Mouse (Mus musculus): ENCODE data around the gene Gm20388. TPM values are rescaled to one million over a fixed set of nuclear protein-coding genes. Genes with fewer than 3 reads are reported as not detected.

The Gm20388 gene
- polyA plus RNA-seq, 1 experiment, result 49.7 TPM

GRCm38 (mm10) chr8:119941471-119941870, 30.8 kb downstream of the Gm20388 start:
- DNase-seq, result no peak
- H3K27me3 ChIP-seq (replicated peaks; ENCODE audit: control insufficient read depth, insufficient read depth, low read length), result no peaks in the 10 kb centered on the region
- no peak for TF ChIP-seq POLR2A (IDR thresholded peaks at IDR 0.05; ENCODE audit: low read depth, low read length)
- TF ChIP-seq CTCF (conservative IDR thresholded peaks at IDR 0.05; ENCODE audit: insufficient read depth, insufficient read length, low read depth, low read length), result no peak
- H3K27ac ChIP-seq (ENCODE audit: insufficient read depth, low read depth, low read length), result no peak overlapping the region
- H3K4me1 ChIP-seq (ENCODE audit: control insufficient read depth, insufficient read depth, low read length), result peaks cover 5% of the 10 kb centered on the region; the same call in 1 of the 2 replicates
- no peak overlapping the region for H3K4me3 ChIP-seq (ENCODE audit: insufficient read depth, low read depth, low read length)
- 0 out of 2 replicates have a peak, but pooled peaks cover 1% of the 10 kb centered on the region for H3K36me3 ChIP-seq (ENCODE audit: control insufficient read depth, insufficient read depth, low read length)
- WGBS, result 93% methylated on average over 18 of the region's 18 CpGs

DNA sequence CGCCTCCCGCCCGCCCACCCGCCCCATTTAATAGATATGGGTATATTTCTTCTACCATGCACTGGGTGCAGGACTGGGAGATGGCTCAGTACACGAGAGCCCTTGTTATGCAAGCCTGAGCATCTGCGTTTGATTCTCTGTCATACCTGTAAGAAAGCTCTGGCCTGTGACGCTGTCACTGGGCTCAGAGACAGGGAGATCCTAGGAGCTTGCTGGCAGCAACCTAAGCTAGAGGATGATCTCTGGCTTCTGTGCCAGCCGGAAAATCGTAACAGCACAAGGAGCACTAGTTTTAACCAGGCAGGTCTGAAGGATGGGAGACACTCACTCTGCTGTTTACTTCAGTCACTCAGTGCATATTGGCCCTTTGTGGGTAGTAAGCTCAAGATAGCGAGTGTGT, 33.0 kb downstream of the Gm20388 start:
- Histone ChIP-seq H3K27me3 (replicated peaks; ENCODE audit: control insufficient read depth, insufficient read depth, low read length) (no peaks in the 10 kb centered on the region), H3K4me3 (ENCODE audit: insufficient read depth, low read depth, low read length) (no peak overlapping the region), H3K4me1 (ENCODE audit: control insufficient read depth, insufficient read depth, low read length) (peaks cover 5% of the 10 kb centered on the region; the same call in 1 of the 2 replicates), H3K36me3 (ENCODE audit: control insufficient read depth, insufficient read depth, low read length) (peaks cover 3% of the 10 kb centered on the region; the same call in 1 of the 2 replicates), H3K27ac (ENCODE audit: insufficient read depth, low read depth, low read length) (no peak overlapping the region; the same call in 1 of the 2 replicates)
- peak; percentile 31 for DNase-seq
- WGBS, result 61% methylated on average over 10 of the region's 10 CpGs
- no peak for TF ChIP-seq CTCF (conservative IDR thresholded peaks at IDR 0.05; ENCODE audit: insufficient read depth, insufficient read length, low read depth, low read length)
- TF ChIP-seq POLR2A (IDR thresholded peaks at IDR 0.05; ENCODE audit: low read depth, low read length), result no peak

DNA sequence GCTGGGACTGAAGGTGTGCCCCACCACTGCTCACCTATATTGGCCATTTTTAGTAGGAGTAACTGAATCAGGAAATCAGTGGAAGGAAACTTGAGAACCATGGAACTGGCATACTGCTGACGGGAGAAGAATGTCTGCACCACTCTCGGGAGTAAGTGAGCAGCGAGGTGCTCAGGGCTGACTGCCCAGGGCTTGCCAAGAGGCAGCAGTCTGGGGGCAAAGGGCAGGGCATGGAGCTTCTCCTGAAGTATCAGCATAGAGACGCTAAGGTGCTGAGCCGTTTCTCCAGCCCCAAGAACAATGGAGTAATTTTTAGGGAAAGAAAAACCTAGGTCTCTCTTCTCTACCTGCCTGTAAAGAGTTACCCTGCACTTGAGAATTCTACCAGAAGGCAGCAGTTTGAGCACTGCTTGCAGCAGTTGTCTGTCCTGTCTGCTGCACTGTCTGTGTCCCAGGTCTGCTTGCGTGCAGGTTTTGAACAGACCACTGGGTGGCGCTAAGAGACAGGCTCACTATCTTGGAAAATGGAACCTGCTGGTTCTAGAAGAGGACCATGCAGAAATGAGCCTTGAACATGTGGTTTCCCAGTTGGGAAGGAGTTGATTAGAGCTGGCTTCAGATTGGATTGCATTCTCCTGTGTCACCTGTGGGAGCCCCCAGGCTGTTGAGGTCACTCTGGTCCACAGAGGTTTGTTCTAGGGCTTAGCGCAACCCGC, 33.6 kb downstream of the Gm20388 start:
- Histone ChIP-seq H3K27me3 (replicated peaks; ENCODE audit: control insufficient read depth, insufficient read depth, low read length) (no peaks in the 10 kb centered on the region), H3K4me1 (ENCODE audit: control insufficient read depth, insufficient read depth, low read length) (peaks cover 5% of the 10 kb centered on the region; the same call in 1 of the 2 replicates), H3K36me3 (ENCODE audit: control insufficient read depth, insufficient read depth, low read length) (peaks cover 4% of the 10 kb centered on the region; the same call in 1 of the 2 replicates), H3K27ac (ENCODE audit: insufficient read depth, low read depth, low read length) (no peak overlapping the region; the same call in 1 of the 2 replicates), H3K4me3 (ENCODE audit: insufficient read depth, low read depth, low read length) (no peak overlapping the region)
- WGBS, result 46% methylated on average over 9 of the region's 9 CpGs
- peak; percentile 89 for DNase-seq
- TF ChIP-seq POLR2A (IDR thresholded peaks at IDR 0.05; ENCODE audit: low read depth, low read length) (no peak), CTCF (conservative IDR thresholded peaks at IDR 0.05; ENCODE audit: insufficient read depth, insufficient read length, low read depth, low read length) (peak; percentile 95)

- Histone ChIP-seq H3K27ac (ENCODE audit: insufficient read depth, low read depth, low read length) (no peak overlapping the region), H3K4me3 (ENCODE audit: insufficient read depth, low read depth, low read length) (no peak overlapping the region), H3K36me3 (ENCODE audit: control insufficient read depth, insufficient read depth, low read length) (peaks cover 2% of the 10 kb centered on the region; the same call in 1 of the 2 replicates), H3K4me1 (ENCODE audit: control insufficient read depth, insufficient read depth, low read length) (peaks cover 5% of the 10 kb centered on the region; the same call in 1 of the 2 replicates), H3K27me3 (replicated peaks; ENCODE audit: control insufficient read depth, insufficient read depth, low read length) (no peaks in the 10 kb centered on the region)
- no peak for DNase-seq
- WGBS, result 74% methylated on average over 8 of the region's 8 CpGs
- TF ChIP-seq CTCF (conservative IDR thresholded peaks at IDR 0.05; ENCODE audit: insufficient read depth, insufficient read length, low read depth, low read length) (no peak), POLR2A (IDR thresholded peaks at IDR 0.05; ENCODE audit: low read depth, low read length) (no peak)
Measured at GRCm38 (mm10) chr8:119946326-119946865, 35.8 kb downstream of the Gm20388 start.

DNA sequence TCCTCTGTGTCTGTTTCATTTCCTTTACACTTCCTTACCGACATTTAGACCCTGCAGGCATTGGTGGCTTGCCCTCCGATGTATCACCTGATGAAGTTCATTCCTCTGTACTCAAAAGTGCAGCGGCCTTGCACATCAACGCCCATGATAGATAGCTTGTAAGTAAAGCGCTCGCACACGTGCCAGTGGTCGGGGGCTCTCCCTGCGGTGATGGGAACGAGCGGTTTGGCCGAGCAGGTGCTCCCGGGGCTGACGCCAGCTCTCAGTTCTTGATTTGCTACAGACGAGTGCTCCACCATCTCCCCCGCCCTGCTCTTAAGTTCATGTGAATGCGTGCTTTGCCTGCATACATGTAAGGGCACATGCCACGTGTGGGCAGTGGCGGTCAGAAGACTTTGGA, 37.0 kb downstream of the Gm20388 start:
- H3K27ac ChIP-seq (ENCODE audit: insufficient read depth, low read depth, low read length), result no peak overlapping the region
- H3K27me3 ChIP-seq (replicated peaks; ENCODE audit: control insufficient read depth, insufficient read depth, low read length), result no peaks in the 10 kb centered on the region
- TF ChIP-seq CTCF (conservative IDR thresholded peaks at IDR 0.05; ENCODE audit: insufficient read depth, insufficient read length, low read depth, low read length), result no peak
- H3K36me3 ChIP-seq (ENCODE audit: control insufficient read depth, insufficient read depth, low read length), result peaks cover 4% of the 10 kb centered on the region; the same call in 1 of the 2 replicates
- H3K4me3 ChIP-seq (ENCODE audit: insufficient read depth, low read depth, low read length), result no peak overlapping the region
- DNase-seq, result no peak
- WGBS, result 64% methylated on average over 19 of the region's 19 CpGs
- H3K4me1 ChIP-seq (ENCODE audit: control insufficient read depth, insufficient read depth, low read length), result peaks cover 5% of the 10 kb centered on the region; the same call in 1 of the 2 replicates

DNA sequence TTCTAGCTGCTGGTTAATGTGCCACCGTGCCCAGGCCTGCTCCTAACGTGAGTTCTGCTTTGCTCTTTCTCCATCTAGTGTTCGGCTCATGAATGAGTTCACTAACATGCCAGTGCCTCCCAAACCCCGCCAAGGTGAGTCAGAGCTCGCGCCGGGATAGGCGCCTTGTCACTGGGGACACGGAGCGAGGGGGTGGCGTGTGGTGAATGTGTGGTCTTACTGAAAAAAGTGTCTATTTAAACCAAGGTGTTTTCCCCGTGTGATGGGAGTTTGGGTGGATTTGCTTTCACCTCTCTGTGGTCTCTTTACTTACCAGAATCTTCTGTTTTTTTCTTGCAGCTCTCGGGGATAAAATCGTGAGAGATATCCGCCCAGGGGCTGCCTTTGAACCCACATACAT, 37.7 kb downstream of the Gm20388 start:
- H3K4me1 ChIP-seq (ENCODE audit: control insufficient read depth, insufficient read depth, low read length), result peaks cover 5% of the 10 kb centered on the region; the same call in 1 of the 2 replicates
- DNase-seq, result no peak
- no peak overlapping the region for H3K27ac ChIP-seq (ENCODE audit: insufficient read depth, low read depth, low read length)
- H3K27me3 ChIP-seq (replicated peaks; ENCODE audit: control insufficient read depth, insufficient read depth, low read length), result no peaks in the 10 kb centered on the region
- no peak overlapping the region for H3K4me3 ChIP-seq (ENCODE audit: insufficient read depth, low read depth, low read length)
- 78% methylated on average over 15 of the region's 15 CpGs for WGBS
- TF ChIP-seq CTCF (conservative IDR thresholded peaks at IDR 0.05; ENCODE audit: insufficient read depth, insufficient read length, low read depth, low read length), result no peak
- no peak for TF ChIP-seq POLR2A (IDR thresholded peaks at IDR 0.05; ENCODE audit: low read depth, low read length)
- peaks cover 4% of the 10 kb centered on the region for H3K36me3 ChIP-seq (ENCODE audit: control insufficient read depth, insufficient read depth, low read length)

DNA sequence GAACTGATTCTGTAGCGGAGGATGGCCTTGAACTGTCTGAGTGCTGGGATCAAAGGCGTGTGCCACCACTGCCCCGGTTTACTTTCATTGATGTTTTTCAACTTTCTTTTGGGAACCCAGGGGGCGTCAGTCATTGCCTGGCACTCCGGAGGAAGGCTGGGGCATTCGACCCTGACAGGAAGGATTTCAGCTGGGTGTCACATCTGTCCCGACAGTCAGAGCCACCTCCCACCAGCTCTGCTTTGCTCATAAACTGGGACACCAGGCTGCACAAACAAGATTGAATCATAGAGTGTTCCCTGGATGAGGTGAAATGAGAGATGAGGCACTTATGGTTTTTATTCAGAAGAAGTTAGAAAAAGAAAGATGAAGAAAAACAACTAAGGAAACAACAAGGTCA, 41.6 kb downstream of the Gm20388 start:
- TF ChIP-seq CTCF (conservative IDR thresholded peaks at IDR 0.05; ENCODE audit: insufficient read depth, insufficient read length, low read depth, low read length) (no peak), POLR2A (IDR thresholded peaks at IDR 0.05; ENCODE audit: low read depth, low read length) (no peak)
- H3K27ac ChIP-seq (ENCODE audit: insufficient read depth, low read depth, low read length), result no peak overlapping the region
- DNase-seq, result no peak
- H3K4me1 ChIP-seq (ENCODE audit: control insufficient read depth, insufficient read depth, low read length), result no peaks in the 10 kb centered on the region
- H3K36me3 ChIP-seq (ENCODE audit: control insufficient read depth, insufficient read depth, low read length), result peaks cover 12% of the 10 kb centered on the region
- 54% methylated on average over 7 of the region's 7 CpGs for WGBS
- H3K27me3 ChIP-seq (replicated peaks; ENCODE audit: control insufficient read depth, insufficient read depth, low read length), result no peaks in the 10 kb centered on the region
- H3K4me3 ChIP-seq (ENCODE audit: insufficient read depth, low read depth, low read length), result no peak overlapping the region

All from kidney, adult 2 months (tissue).